Mouse (Mus musculus): ENCODE results near the gene Oxct2a. TPM values are rescaled to one million over a fixed set of nuclear protein-coding genes. Genes with fewer than 3 reads are reported as not detected.

Gene Oxct2a
- total and polyA plus RNA-seq, 3 experiments: 0.08 TPM; not detected in 2

GRCm38 (mm10) chr4:123293661-123294443, 29.6 kb downstream of the Oxct2a start:
- in situ Hi-C loops (cut with MboI; ENCODE audit: low pct_ligation_motif_present, low pct_unique_long_range_greater_than_20kb, low sequenced_read_pairs) (loop anchor here (25.0 kb wide), 1 partner anchor 543 kb away; no protein-coding TSS in a partner anchor), dilution Hi-C loops (cut with MboI; ENCODE audit: extremely low pct_ligation_motif_present, extremely low pct_unique_long_range_greater_than_20kb, low sequenced_read_pairs) (no loop called here)
- H3K79me2 ChIP-seq (replicated peaks; ENCODE audit: control insufficient read depth, extremely low read depth, insufficient read depth, poor library complexity, severe bottlenecking): peaks cover 14% of the 10 kb centered on the region
- no peak overlapping the region for H3K4me2 ChIP-seq (ENCODE audit: insufficient read depth, low read depth, poor library complexity, severe bottlenecking)
- H3K27me3 ChIP-seq (replicated peaks): no peaks in the 10 kb centered on the region
- H3K9ac ChIP-seq (ENCODE audit: insufficient read depth, low read depth): no peak overlapping the region
- H3K9me3 ChIP-seq (replicated peaks; ENCODE audit: low read length): no peaks in the 10 kb centered on the region
- H3K27ac ChIP-seq (ENCODE audit: insufficient read depth, low read depth): no peak overlapping the region
- DNase-seq (ENCODE audit: extremely low read depth): no peak
- TF ChIP-seq MAFK (IDR thresholded peaks at IDR 0.05; ENCODE audit: insufficient replicate concordance, low read length) (no peak), SMC3 (IDR thresholded peaks at IDR 0.05; ENCODE audit: low read depth, low read length) (no peak), UBTF (IDR thresholded peaks at IDR 0.05; ENCODE audit: low read depth, low read length) (no peak), ELF1 (IDR thresholded peaks at IDR 0.05; ENCODE audit: low read depth, low read length) (no peak), SIN3A (IDR thresholded peaks at IDR 0.05; ENCODE audit: low read length) (no peak), POLR2AphosphoS2 (IDR thresholded peaks at IDR 0.05; ENCODE audit: low read depth, low read length) (no peak), ZNF384 (IDR thresholded peaks at IDR 0.05; ENCODE audit: low read depth, low read length) (no peak), IRF4 (IDR thresholded peaks at IDR 0.05; ENCODE audit: low read depth, low read length) (no peak), RCOR1 (conservative IDR thresholded peaks at IDR 0.05; ENCODE audit: low read depth, low read length) (no peak), TCF12 (IDR thresholded peaks at IDR 0.05; ENCODE audit: low read depth, low read length) (no peak), GABPA (IDR thresholded peaks at IDR 0.05; ENCODE audit: insufficient replicate concordance, low read depth, low read length) (no peak), BHLHE40 (IDR thresholded peaks at IDR 0.05; ENCODE audit: low read depth, low read length) (no peak), POLR2A (IDR thresholded peaks at IDR 0.05; ENCODE audit: low read depth, low read length) (no peak), NRF1 (IDR thresholded peaks at IDR 0.05; ENCODE audit: low read depth, low read length) (no peak), ZC3H11A (IDR thresholded peaks at IDR 0.05; ENCODE audit: low read depth, low read length) (no peak), MAX (IDR thresholded peaks at IDR 0.05; ENCODE audit: low read length) (no peak), TBP (conservative IDR thresholded peaks at IDR 0.05; ENCODE audit: low read depth, low read length) (no peak), E2F4 (IDR thresholded peaks at IDR 0.05; ENCODE audit: insufficient replicate concordance, low read depth, low read length) (no peak), JUND (conservative IDR thresholded peaks at IDR 0.05; ENCODE audit: low read depth, low read length) (no peak)
- H3K4me1 ChIP-seq (ENCODE audit: control insufficient read depth in 1 of 2, insufficient read depth in 2 of 2): peaks cover 0 to 6% of the 10 kb centered on the region in 2 experiments; a peak in 1 of 4 replicates
- peaks cover 87 to 92% of the 10 kb centered on the region in 2 experiments for H3K36me3 ChIP-seq (replicated peaks in 1 of 2; ENCODE audit: control insufficient read depth in 1 of 2, insufficient read depth in 1 of 2, low read length in 1 of 2)
- H3K4me3 ChIP-seq (replicated peaks in 1 of 3; ENCODE audit: low read depth in 2 of 3, low read length in 2 of 3, poor library complexity in 1 of 3): no peak overlapping the region

GRCm38 (mm10) chr4:123292989-123293388, 30.4 kb downstream of the Oxct2a start:
- in situ Hi-C loops (cut with MboI; ENCODE audit: low pct_ligation_motif_present, low pct_unique_long_range_greater_than_20kb, low sequenced_read_pairs): loop anchor here (25.0 kb wide), 1 partner anchor 544 kb away; no protein-coding TSS in a partner anchor
- dilution Hi-C loops (cut with MboI; ENCODE audit: extremely low pct_ligation_motif_present, extremely low pct_unique_long_range_greater_than_20kb, low sequenced_read_pairs): no loop called here
- H3K4me3 ChIP-seq (replicated peaks in 1 of 3; ENCODE audit: low read depth in 2 of 3, low read length in 2 of 3, poor library complexity in 1 of 3): no peak overlapping the region

More at GRCm38 (mm10) chr4:123292989-123293388, 30.4 kb downstream of the Oxct2a start:
- H3K4me2 ChIP-seq (ENCODE audit: insufficient read depth, low read depth, poor library complexity, severe bottlenecking): no peak overlapping the region
- peaks cover 89 to 95% of the 10 kb centered on the region in 2 experiments for H3K36me3 ChIP-seq (replicated peaks in 1 of 2; ENCODE audit: control insufficient read depth in 1 of 2, insufficient read depth in 1 of 2, low read length in 1 of 2)
- peaks cover 0 to 6% of the 10 kb centered on the region in 2 experiments; a peak in 1 of 4 replicates for H3K4me1 ChIP-seq (ENCODE audit: control insufficient read depth in 1 of 2, insufficient read depth in 2 of 2)
- H3K27ac ChIP-seq (ENCODE audit: insufficient read depth, low read depth): no peak overlapping the region
- H3K9me3 ChIP-seq (replicated peaks; ENCODE audit: low read length): no peaks in the 10 kb centered on the region
- H3K9ac ChIP-seq (ENCODE audit: insufficient read depth, low read depth): no peak overlapping the region
- TF ChIP-seq TBP (conservative IDR thresholded peaks at IDR 0.05; ENCODE audit: low read depth, low read length): no peak
- peaks cover 22% of the 10 kb centered on the region for H3K79me2 ChIP-seq (replicated peaks; ENCODE audit: control insufficient read depth, extremely low read depth, insufficient read depth, poor library complexity, severe bottlenecking)
- H3K27me3 ChIP-seq (replicated peaks): no peaks in the 10 kb centered on the region
- no peak for DNase-seq (ENCODE audit: extremely low read depth)
